Mouse (Mus musculus) heart, adult 2 months (tissue): ENCODE measurements at regions not wholly inside any gene's neighbourhood (a gene's known extent, or its start where the extent isn't known, plus 50 kb on each side); places are given as distances from the start of the nearest gene placed in this dataset.

Experiments
- DNase-seq, 2 experiments: peaks; one replicate each; pipeline ENCODE4 v3.0.0; 2021
- H3K27ac ChIP-seq: fragments of 200-600 bp; 2 replicates; pipeline ENCODE4 v1.8.1; 2022
- H3K27me3 ChIP-seq: fragments of 200-500 bp; 2 replicates; pipeline ENCODE4 v1.6.1; 2012; ENCODE audit warnings: mild to moderate bottlenecking, low read length, inconsistent platforms, mixed read lengths; ENCODE audit not compliant: control insufficient read depth, insufficient read depth
- H3K36me3 ChIP-seq: fragments of 200-500 bp; 2 replicates; pipeline ENCODE4 v1.6.1; 2012; ENCODE audit warnings: low read length, inconsistent platforms; ENCODE audit not compliant: control insufficient read depth, insufficient read depth
- H3K4me1 ChIP-seq: fragments of 200-500 bp; 2 replicates; pipeline ENCODE4 v1.6.1; 2011; ENCODE audit warnings: low read length; ENCODE audit not compliant: control insufficient read depth, insufficient read depth
- H3K4me3 ChIP-seq: fragments of 200-600 bp; 2 replicates; pipeline ENCODE4 v1.8.1; 2022
- H3K79me2 ChIP-seq: fragments of 200-500 bp; replicated peaks from 2 replicates; pipeline ENCODE4 v1.6.1; 2012; ENCODE audit warnings: mild to moderate bottlenecking, inconsistent platforms, low read length, moderate library complexity, mixed read lengths; ENCODE audit not compliant: control insufficient read depth, insufficient read depth
- H3K9ac ChIP-seq: fragments of 200-500 bp; 2 replicates; pipeline ENCODE4 v1.6.1; 2012; ENCODE audit warnings: low read depth, mild to moderate bottlenecking, control low read depth, inconsistent platforms, low read length, mixed read lengths
- CTCF ChIP-seq: fragments of 200-600 bp; IDR thresholded peaks from 2 replicates; pipeline ENCODE4 v1.8.1; 2022; ENCODE audit warnings: antibody characterized with exemption, mild to moderate bottlenecking, moderate library complexity
- EP300 ChIP-seq: fragments of 200-500 bp; IDR thresholded peaks from 2 replicates; pipeline ENCODE4 v1.6.1; 2011; ENCODE audit warnings: low read depth, low read length, control low read depth; ENCODE audit not compliant: insufficient read depth
- POLR2A ChIP-seq: fragments of 200-500 bp; IDR thresholded peaks from 2 replicates; pipeline ENCODE4 v1.6.1; 2011; ENCODE audit warnings: mild to moderate bottlenecking, low read depth, low read length, control low read depth; ENCODE audit not compliant: insufficient read depth
- WGBS: fragments of 180-500 bp; shearing (Covaris S2); methylation state at CpG from one replicate; pipeline ENCODE4 v1.1.7; 2018; 5-methylcytosine and 5-hydroxymethylcytosine counted together
- intact Hi-C: fragments of 180-260 bp; cut with DNase I; formaldehyde crosslinking; loops from one replicate; pipeline ENCODE4 v1.15.1; 2025

- Histone ChIP-seq H3K4me3 (no peak overlapping the region), H3K79me2 (no peaks in the 10 kb centered on the region), H3K36me3 (no peaks in the 10 kb centered on the region), H3K27ac (no peak overlapping the region), H3K27me3 (no peaks in the 10 kb centered on the region), H3K9ac (no peak overlapping the region), H3K4me1 (no peaks in the 10 kb centered on the region)
- intact Hi-C loops, result no loop called here
- TF ChIP-seq CTCF (no peak), EP300 (no peak), POLR2A (no peak)
- 91% methylated on average over 1 of the region's 1 CpGs for WGBS
- no peak for DNase-seq
Measured at GRCm38 (mm10) chr14:98539792-98540191, 370.2 kb upstream of the Dach1 start.

- no peaks in the 10 kb centered on the region for H3K4me1 ChIP-seq
- H3K79me2 ChIP-seq, result no peaks in the 10 kb centered on the region
- no peak for TF ChIP-seq EP300
- TF ChIP-seq POLR2A, result no peak
- no peak for TF ChIP-seq CTCF
- H3K4me3 ChIP-seq, result no peak overlapping the region
- H3K27me3 ChIP-seq, result no peaks in the 10 kb centered on the region
- no peak overlapping the region for H3K27ac ChIP-seq
- no peak for DNase-seq
- intact Hi-C loops, result no loop called here
- no peak overlapping the region for H3K9ac ChIP-seq
- H3K36me3 ChIP-seq, result no peaks in the 10 kb centered on the region
- WGBS, result 80% methylated on average over 4 of the region's 4 CpGs
Measured at GRCm38 (mm10) chr14:98538267-98538666, 368.7 kb upstream of the Dach1 start.

- WGBS, result 73% methylated on average over 10 of the region's 10 CpGs
- Histone ChIP-seq H3K4me1 (no peaks in the 10 kb centered on the region), H3K27ac (no peak overlapping the region), H3K9ac (no peak overlapping the region), H3K36me3 (no peaks in the 10 kb centered on the region), H3K4me3 (no peak overlapping the region), H3K27me3 (no peaks in the 10 kb centered on the region), H3K79me2 (no peaks in the 10 kb centered on the region)
- DNase-seq, result no peak
- TF ChIP-seq POLR2A, result no peak
- TF ChIP-seq EP300, result no peak
- TF ChIP-seq CTCF, result no peak
- intact Hi-C loops, result no loop called here
Measured at GRCm38 (mm10) chr14:98533600-98533999, 364.0 kb upstream of the Dach1 start.

GRCm38 (mm10) chr14:98520966-98521365, 351.4 kb upstream of the Dach1 start:
- no peak overlapping the region for H3K27ac ChIP-seq
- H3K4me3 ChIP-seq, result no peak overlapping the region
- TF ChIP-seq CTCF (no peak), EP300 (no peak), POLR2A (no peak)
- H3K79me2 ChIP-seq, result no peaks in the 10 kb centered on the region
- intact Hi-C loops, result no loop called here
- H3K9ac ChIP-seq, result no peak overlapping the region
- no peak for DNase-seq
- H3K4me1 ChIP-seq, result no peaks in the 10 kb centered on the region
- H3K27me3 ChIP-seq, result no peaks in the 10 kb centered on the region
- 76% methylated on average over 3 of the region's 3 CpGs for whole genome bisulfite sequencing
- no peaks in the 10 kb centered on the region for H3K36me3 ChIP-seq

- no peak overlapping the region; the same call in 1 of the 2 replicates for H3K27ac ChIP-seq
- H3K79me2 ChIP-seq, result no peaks in the 10 kb centered on the region
- no peaks in the 10 kb centered on the region for H3K4me1 ChIP-seq
- H3K4me3 ChIP-seq, result no peak overlapping the region; the same call in 1 of the 2 replicates
- DNase-seq, result peak in 1 of 2 experiments; percentile 5
- no peaks in the 10 kb centered on the region for H3K36me3 ChIP-seq
- 44% methylated on average over 6 of the region's 6 CpGs for WGBS
- H3K9ac ChIP-seq, result no peak overlapping the region
- intact Hi-C loops, result no loop called here
- TF ChIP-seq POLR2A, result no peak
- no peak for TF ChIP-seq CTCF
- TF ChIP-seq EP300, result 0 out of 2 replicates have a peak, but pooled peaks have one; percentile 22
- H3K27me3 ChIP-seq, result no peaks in the 10 kb centered on the region
Measured at GRCm38 (mm10) chr14:98505321-98505720, 335.8 kb upstream of the Dach1 start.

- Histone ChIP-seq H3K9ac (no peak overlapping the region), H3K36me3 (no peaks in the 10 kb centered on the region), H3K4me3 (no peak overlapping the region), H3K27ac (no peak overlapping the region), H3K4me1 (no peaks in the 10 kb centered on the region), H3K27me3 (no peaks in the 10 kb centered on the region), H3K79me2 (no peaks in the 10 kb centered on the region)
- DNase-seq, result no peak
- WGBS, result 46% methylated on average over 8 of the region's 8 CpGs
- intact Hi-C loops, result no loop called here
- TF ChIP-seq CTCF, result no peak
- TF ChIP-seq EP300, result no peak
- no peak for TF ChIP-seq POLR2A
Measured at GRCm38 (mm10) chr14:98477416-98477815, 307.9 kb upstream of the Dach1 start.
